Mouse (Mus musculus) Muller cell, postnatal 12 days (primary cell): ENCODE results near the gene Fkbpl.

Experiments
- DNase-seq: peaks from one replicate; pipeline ENCODE4 v3.0.0-alpha.2; 2015; ENCODE audit errors: inconsistent ontology term

Fkbpl gene

GRCm38 (mm10) chr17:34664472-34664871 lies 19.9 kb downstream of the Fkbpl start:
- no peak for DNase-seq

GRCm38 (mm10) chr17:34670235-34670634 lies 25.7 kb downstream of the Fkbpl start, which contains the start of gene Tnxb:
Gene Tnxb (plus strand): TSS chr17:34670535.
- DNase-seq = no peak

- DNase-seq = peak; percentile 13
Observed at GRCm38 (mm10) chr17:34671151-34672066, 26.8 kb downstream of the Fkbpl start.

GRCm38 (mm10) chr17:34672246-34672792 lies 27.8 kb downstream of the Fkbpl start:
- DNase-seq = no peak

GRCm38 (mm10) chr17:34673139-34673538 lies 28.6 kb downstream of the Fkbpl start:
- no peak for DNase-seq

- DNase-seq = no peak
Observed at GRCm38 (mm10) chr17:34674524-34675204, 30.1 kb downstream of the Fkbpl start.

- DNase-seq = no peak
Observed at GRCm38 (mm10) chr17:34675205-34676092, 30.9 kb downstream of the Fkbpl start.

- no peak for DNase-seq
Observed at GRCm38 (mm10) chr17:34676093-34676460, 31.5 kb downstream of the Fkbpl start.

GRCm38 (mm10) chr17:34676671-34677070 lies 32.1 kb downstream of the Fkbpl start:
- no peak for DNase-seq

- no peak for DNase-seq
Observed at GRCm38 (mm10) chr17:34680191-34680590, 35.6 kb downstream of the Fkbpl start.

- DNase-seq = no peak
Observed at GRCm38 (mm10) chr17:34680621-34681020, 36.1 kb downstream of the Fkbpl start.

GRCm38 (mm10) chr17:34681132-34681571 lies 36.6 kb downstream of the Fkbpl start:
- DNase-seq = peak; percentile 75

- no peak for DNase-seq
Observed at GRCm38 (mm10) chr17:34681881-34682536, 37.4 kb downstream of the Fkbpl start.

GRCm38 (mm10) chr17:34683179-34683578 lies 38.6 kb downstream of the Fkbpl start:
- no peak for DNase-seq

- no peak for DNase-seq
Observed at GRCm38 (mm10) chr17:34683686-34684220, 39.2 kb downstream of the Fkbpl start.

GRCm38 (mm10) chr17:34684253-34684893 lies 39.8 kb downstream of the Fkbpl start:
- DNase-seq = no peak

- DNase-seq = peak; percentile 16
Observed at GRCm38 (mm10) chr17:34685120-34686110, 40.9 kb downstream of the Fkbpl start.

- no peak for DNase-seq
Observed at GRCm38 (mm10) chr17:34688889-34689288, 44.3 kb downstream of the Fkbpl start.

GRCm38 (mm10) chr17:34690458-34690857 lies 45.9 kb downstream of the Fkbpl start:
- no peak for DNase-seq
